Mouse (Mus musculus): Measurements from ENCODE around the gene 9430097D07Rik.

9430097D07Rik gene

GRCm38 (mm10) chr2:32566536-32567063, 8.9 kb downstream of the 9430097D07Rik start:
- peak; percentile 77 for DNase-seq (ENCODE audit: low read depth, low spot score)

- no peak for DNase-seq (ENCODE audit: low read depth, low spot score)
Measured at GRCm38 (mm10) chr2:32559570-32559969, 15.9 kb downstream of the 9430097D07Rik start.

- no peak for DNase-seq (ENCODE audit: low read depth, low spot score)
Measured at GRCm38 (mm10) chr2:32556019-32556418, 19.5 kb downstream of the 9430097D07Rik start.

- no peak for DNase-seq (ENCODE audit: low read depth, low spot score)
Measured at GRCm38 (mm10) chr2:32555484-32555883, 20.0 kb downstream of the 9430097D07Rik start.

GRCm38 (mm10) chr2:32553592-32554148, 21.8 kb downstream of the 9430097D07Rik start:
- DNase-seq (ENCODE audit: low read depth, low spot score), result peak; percentile 76

- no peak for DNase-seq (ENCODE audit: low read depth, low spot score)
Measured at GRCm38 (mm10) chr2:32551236-32551635, 24.2 kb downstream of the 9430097D07Rik start.

GRCm38 (mm10) chr2:32549764-32550163, 25.7 kb downstream of the 9430097D07Rik start:
- no peak for DNase-seq (ENCODE audit: low read depth, low spot score)

GRCm38 (mm10) chr2:32549171-32549570, 26.3 kb downstream of the 9430097D07Rik start:
- no peak for DNase-seq (ENCODE audit: low read depth, low spot score)

GRCm38 (mm10) chr2:32547964-32548739, 27.3 kb downstream of the 9430097D07Rik start:
- DNase-seq (ENCODE audit: low read depth, low spot score), result no peak

GRCm38 (mm10) chr2:32547380-32547779, 28.1 kb downstream of the 9430097D07Rik start:
- DNase-seq (ENCODE audit: low read depth, low spot score), result no peak

GRCm38 (mm10) chr2:32546951-32547350, 28.5 kb downstream of the 9430097D07Rik start:
- DNase-seq (ENCODE audit: low read depth, low spot score), result no peak

- no peak for DNase-seq (ENCODE audit: low read depth, low spot score)
Measured at GRCm38 (mm10) chr2:32543031-32543449, 32.4 kb downstream of the 9430097D07Rik start.

- DNase-seq (ENCODE audit: low read depth, low spot score), result peak; percentile 93
Measured at GRCm38 (mm10) chr2:32541986-32542573, 33.4 kb downstream of the 9430097D07Rik start.

GRCm38 (mm10) chr2:32541333-32541908, 34.1 kb downstream of the 9430097D07Rik start:
- peak; percentile 35 for DNase-seq (ENCODE audit: low read depth, low spot score)

- DNase-seq (ENCODE audit: low read depth, low spot score), result peak; percentile 36
Measured at GRCm38 (mm10) chr2:32539452-32539981, 36.0 kb downstream of the 9430097D07Rik start.

- DNase-seq (ENCODE audit: low read depth, low spot score), result peak; percentile 62
Measured at GRCm38 (mm10) chr2:32538461-32538860, 37.0 kb downstream of the 9430097D07Rik start.

- no peak for DNase-seq (ENCODE audit: low read depth, low spot score)
Measured at GRCm38 (mm10) chr2:32537941-32538340, 37.5 kb downstream of the 9430097D07Rik start.

- peak; percentile 26 for DNase-seq (ENCODE audit: low read depth, low spot score)
Measured at GRCm38 (mm10) chr2:32537360-32537905, 38.1 kb downstream of the 9430097D07Rik start.

GRCm38 (mm10) chr2:32536634-32537359, 38.7 kb downstream of the 9430097D07Rik start:
- no peak for DNase-seq (ENCODE audit: low read depth, low spot score)

GRCm38 (mm10) chr2:32536086-32536633, 39.3 kb downstream of the 9430097D07Rik start:
- DNase-seq (ENCODE audit: low read depth, low spot score), result peak; percentile 31

Measured in CD4-positive helper T cell, adult 2 months (primary cell).